Mouse (Mus musculus): ENCODE data around the gene Tgif1.

GRCm38 (mm10) chr17:70835071-70835790 lies 18.1 kb downstream of the Tgif1 start:
- TF ChIP-seq CTCF (IDR thresholded peaks at IDR 0.05; ENCODE audit: low read depth, low read length) (no peak), POLR2A (IDR thresholded peaks at IDR 0.05; ENCODE audit: borderline replicate concordance, low read depth, low read length) (no peak)

All from bone marrow macrophage, adult 2 months (primary cell).